Mouse (Mus musculus): ENCODE results near the gene Tmigd3. TPM values are rescaled to one million over a fixed set of nuclear protein-coding genes. Genes with fewer than 3 reads are reported as not detected.

The Tmigd3 gene
- polyA plus RNA-seq, 1 experiment: 1.1 TPM

GRCm38 (mm10) chr3:105899394-105900147 lies 28.9 kb downstream of the Tmigd3 start:
- H3K4me3 ChIP-seq (ENCODE audit: extremely low read depth, insufficient read depth, insufficient read length): no peak overlapping the region
- 45% methylated on average over 8 of the region's 8 CpGs for WGBS
- H3K27me3 ChIP-seq (ENCODE audit: control insufficient read depth, insufficient read depth, low read length): no peaks in the 10 kb centered on the region
- H3K36me3 ChIP-seq (ENCODE audit: control insufficient read depth, insufficient read depth, low read length): no peaks in the 10 kb centered on the region
- TF ChIP-seq POLR2A (IDR thresholded peaks at IDR 0.05; ENCODE audit: low read depth, low read length) (no peak), CTCF (IDR thresholded peaks at IDR 0.05; ENCODE audit: extremely low read depth, insufficient read depth, insufficient read length, insufficient replicate concordance) (peak; percentile 91; the same call in 1 of the 2 replicates)
- peak; percentile 79 to 82 for DNase-seq (ENCODE audit: low read depth in 1 of 2, low spot score in 2 of 2)
- no peak overlapping the region for H3K27ac ChIP-seq (ENCODE audit: insufficient read depth, low read length)
- peaks cover 8% of the 10 kb centered on the region; the same call in 1 of the 2 replicates for H3K4me1 ChIP-seq (ENCODE audit: control insufficient read depth, insufficient read depth, insufficient read length)

GRCm38 (mm10) chr3:105900266-105900665 lies 29.6 kb downstream of the Tmigd3 start:
- TF ChIP-seq POLR2A (IDR thresholded peaks at IDR 0.05; ENCODE audit: low read depth, low read length): no peak
- no peak for TF ChIP-seq CTCF (IDR thresholded peaks at IDR 0.05; ENCODE audit: extremely low read depth, insufficient read depth, insufficient read length, insufficient replicate concordance)
- DNase-seq (ENCODE audit: low read depth in 1 of 2, low spot score in 2 of 2): no peak
- Histone ChIP-seq H3K4me3 (ENCODE audit: extremely low read depth, insufficient read depth, insufficient read length) (no peak overlapping the region), H3K27me3 (ENCODE audit: control insufficient read depth, insufficient read depth, low read length) (no peaks in the 10 kb centered on the region), H3K36me3 (ENCODE audit: control insufficient read depth, insufficient read depth, low read length) (no peaks in the 10 kb centered on the region), H3K27ac (ENCODE audit: insufficient read depth, low read length) (peak overlapping the region; percentile 63), H3K4me1 (ENCODE audit: control insufficient read depth, insufficient read depth, insufficient read length) (peaks cover 8% of the 10 kb centered on the region; the same call in 1 of the 2 replicates)
- WGBS: 39% methylated on average over 6 of the region's 6 CpGs

- H3K27me3 ChIP-seq (ENCODE audit: control insufficient read depth, insufficient read depth, low read length): no peaks in the 10 kb centered on the region
- no peak overlapping the region for H3K4me3 ChIP-seq (ENCODE audit: extremely low read depth, insufficient read depth, insufficient read length)
- H3K27ac ChIP-seq (ENCODE audit: insufficient read depth, low read length): peak overlapping the region; percentile 63
- WGBS: 4% methylated on average over 3 of the region's 3 CpGs
- TF ChIP-seq POLR2A (IDR thresholded peaks at IDR 0.05; ENCODE audit: low read depth, low read length): no peak; the same call in 1 of the 2 replicates
- no peak for TF ChIP-seq CTCF (IDR thresholded peaks at IDR 0.05; ENCODE audit: extremely low read depth, insufficient read depth, insufficient read length, insufficient replicate concordance)
- peak; percentile 68 to 78 for DNase-seq (ENCODE audit: low read depth in 1 of 2, low spot score in 2 of 2)
- H3K36me3 ChIP-seq (ENCODE audit: control insufficient read depth, insufficient read depth, low read length): no peaks in the 10 kb centered on the region
- peaks cover 5% of the 10 kb centered on the region; the same call in 1 of the 2 replicates for H3K4me1 ChIP-seq (ENCODE audit: control insufficient read depth, insufficient read depth, insufficient read length)
Measured at GRCm38 (mm10) chr3:105900716-105901115, 30.0 kb downstream of the Tmigd3 start.

- Histone ChIP-seq H3K4me3 (ENCODE audit: extremely low read depth, insufficient read depth, insufficient read length) (no peak overlapping the region), H3K36me3 (ENCODE audit: control insufficient read depth, insufficient read depth, low read length) (no peaks in the 10 kb centered on the region), H3K27me3 (ENCODE audit: control insufficient read depth, insufficient read depth, low read length) (no peaks in the 10 kb centered on the region), H3K27ac (ENCODE audit: insufficient read depth, low read length) (no peak overlapping the region), H3K4me1 (ENCODE audit: control insufficient read depth, insufficient read depth, insufficient read length) (peaks cover 5% of the 10 kb centered on the region; the same call in 1 of the 2 replicates)
- 83% methylated on average over 4 of the region's 4 CpGs for WGBS
- no peak for TF ChIP-seq POLR2A (IDR thresholded peaks at IDR 0.05; ENCODE audit: low read depth, low read length)
- no peak for TF ChIP-seq CTCF (IDR thresholded peaks at IDR 0.05; ENCODE audit: extremely low read depth, insufficient read depth, insufficient read length, insufficient replicate concordance)
- no peak for DNase-seq (ENCODE audit: low read depth in 1 of 2, low spot score in 2 of 2)
Measured at GRCm38 (mm10) chr3:105901468-105901867, 30.8 kb downstream of the Tmigd3 start.

- no peak for DNase-seq (ENCODE audit: low read depth in 1 of 2, low spot score in 2 of 2)
- no peak overlapping the region for H3K27ac ChIP-seq (ENCODE audit: insufficient read depth, low read length)
- no peaks in the 10 kb centered on the region for H3K27me3 ChIP-seq (ENCODE audit: control insufficient read depth, insufficient read depth, low read length)
- H3K36me3 ChIP-seq (ENCODE audit: control insufficient read depth, insufficient read depth, low read length): no peaks in the 10 kb centered on the region
- H3K4me3 ChIP-seq (ENCODE audit: extremely low read depth, insufficient read depth, insufficient read length): no peak overlapping the region
- TF ChIP-seq POLR2A (IDR thresholded peaks at IDR 0.05; ENCODE audit: low read depth, low read length): no peak
- peaks cover 5% of the 10 kb centered on the region; the same call in 1 of the 2 replicates for H3K4me1 ChIP-seq (ENCODE audit: control insufficient read depth, insufficient read depth, insufficient read length)
- WGBS: 30% methylated on average over 4 of the region's 4 CpGs
Measured at GRCm38 (mm10) chr3:105904213-105904612, 33.5 kb downstream of the Tmigd3 start.

GRCm38 (mm10) chr3:105904721-105905120 lies 34.0 kb downstream of the Tmigd3 start:
- Histone ChIP-seq H3K27me3 (ENCODE audit: control insufficient read depth, insufficient read depth, low read length) (no peaks in the 10 kb centered on the region), H3K4me3 (ENCODE audit: extremely low read depth, insufficient read depth, insufficient read length) (no peak overlapping the region), H3K27ac (ENCODE audit: insufficient read depth, low read length) (no peak overlapping the region), H3K4me1 (ENCODE audit: control insufficient read depth, insufficient read depth, insufficient read length) (peaks cover 5% of the 10 kb centered on the region; the same call in 1 of the 2 replicates), H3K36me3 (ENCODE audit: control insufficient read depth, insufficient read depth, low read length) (no peaks in the 10 kb centered on the region)
- TF ChIP-seq CTCF (IDR thresholded peaks at IDR 0.05; ENCODE audit: extremely low read depth, insufficient read depth, insufficient read length, insufficient replicate concordance): no peak
- no peak for TF ChIP-seq POLR2A (IDR thresholded peaks at IDR 0.05; ENCODE audit: low read depth, low read length)
- 96% methylated on average over 9 of the region's 9 CpGs for WGBS
- DNase-seq (ENCODE audit: low read depth in 1 of 2, low spot score in 2 of 2): no peak
